In genomic region chr5:76815035-76815434, GRCm38 (mm10) we compare ENCODE assay signal across 17 mouse cellular contexts.
DNase-seq lines count a peak whose midpoint lies in the region; ATAC-seq and TF ChIP-seq lines count a peak whose summit lies in the region.
"Had no signal": no experiment of that assay in that cellular context is flagged by ENCODE, and none has a peak within 500 bp of the region (broad histone marks: within the 10 kb centered on the region; RNA-seq: fewer than 3 reads in every experiment).

No protein-coding gene starts in this region.

- TF ChIP-seq POLR2A in brain, embryonic 14.5 days (IDR thresholded peaks at IDR 0.05; ENCODE audit: borderline replicate concordance, extremely low read depth, insufficient read depth, insufficient read length, poor library complexity, severe bottlenecking): no peak

- intact Hi-C loops in gastrocnemius, adult 2 months (cut with DNase I): no loop called here

- H3K4me3 ChIP-seq in gastrocnemius, adult 2 months: no peak overlapping the region
- H3K4me3 ChIP-seq in hindbrain, embryonic 16.5 days (ENCODE audit: low read length): no peak overlapping the region
- H3K4me3 ChIP-seq: embryonic facial prominence, embryonic 15.5 days; heart, embryonic 13.5 days; layer of hippocampus, adult 2 months; limb, embryonic 13.5 days; liver, embryonic 15.5 days; midbrain, embryonic 10.5 days had no signal

- H3K36me3 ChIP-seq in hindbrain, embryonic 16.5 days (ENCODE audit: control insufficient read depth, insufficient read depth, low read length): no peaks in the 10 kb centered on the region
- H3K36me3 ChIP-seq: embryonic facial prominence, embryonic 15.5 days; heart, embryonic 13.5 days; liver, embryonic 15.5 days had no signal

- WGBS in hindbrain, embryonic 16.5 days: 34% methylated on average over 11 of the region's 11 CpGs

- H3K27ac ChIP-seq in gastrocnemius, adult 2 months: no peak overlapping the region
- H3K27ac ChIP-seq in hindbrain, embryonic 16.5 days (ENCODE audit: low read depth, low read length): peak overlapping the region; percentile 51
- H3K27ac ChIP-seq: heart, embryonic 13.5 days; layer of hippocampus, adult 2 months; limb, embryonic 13.5 days; liver, embryonic 15.5 days; midbrain, embryonic 10.5 days had no signal

- H3K4me1 ChIP-seq in hindbrain, embryonic 16.5 days (ENCODE audit: control insufficient read depth, insufficient read depth, low read depth, low read length): peaks cover 21% of the 10 kb centered on the region
- H3K4me1 ChIP-seq: liver, embryonic 15.5 days; midbrain, embryonic 10.5 days had no signal

- no peak overlapping the region for H3K9ac ChIP-seq in hindbrain, embryonic 16.5 days (ENCODE audit: low read depth, low read length)
- H3K9ac ChIP-seq: embryonic facial prominence, embryonic 15.5 days; limb, embryonic 13.5 days; liver, embryonic 15.5 days had no signal

- ATAC-seq in hindbrain, embryonic 16.5 days: peak; percentile 62; the same call in 1 of the 2 replicates
- ATAC-seq in megakaryocyte progenitor cell, adult 5-6 weeks (replicated peaks; ENCODE audit: poor library complexity): no peak

- H3K27me3 ChIP-seq in hindbrain, embryonic 16.5 days (replicated peaks; ENCODE audit: control insufficient read depth, insufficient read depth, low read length): no peaks in the 10 kb centered on the region
- H3K27me3 ChIP-seq: embryonic facial prominence, embryonic 15.5 days; heart, embryonic 13.5 days; limb, embryonic 13.5 days; liver, embryonic 15.5 days had no signal

- TF ChIP-seq CTCF in gastrocnemius, adult 2 months (IDR thresholded peaks at IDR 0.05): no peak
- TF ChIP-seq CTCF in brain, embryonic 14.5 days (IDR thresholded peaks at IDR 0.05; ENCODE audit: borderline replicate concordance, extremely low read depth, insufficient read depth, insufficient read length): no peak

- H3K9me3 ChIP-seq in hindbrain, embryonic 16.5 days (ENCODE audit: control insufficient read depth, low read length): no peaks in the 10 kb centered on the region
- H3K9me3 ChIP-seq: embryonic facial prominence, embryonic 15.5 days; heart, embryonic 13.5 days; liver, embryonic 15.5 days; midbrain, embryonic 10.5 days had no signal

- peak overlapping the region; percentile 6; the same call in 1 of the 2 replicates for H3K4me2 ChIP-seq in hindbrain, embryonic 16.5 days (ENCODE audit: low read length)
- H3K4me2 ChIP-seq: embryonic facial prominence, embryonic 15.5 days; limb, embryonic 13.5 days; liver, embryonic 15.5 days had no signal

- DNase-seq in gastrocnemius, adult 2 months: peak; percentile 23
- DNase-seq in gastrocnemius, adult 18-20 months (ENCODE audit: low spot score): no peak
- peak; percentile 38 to 53 for DNase-seq in layer of hippocampus, postnatal 10 days (ENCODE audit: low spot score in 2 of 2)
- DNase-seq in layer of hippocampus, postnatal 25 days (ENCODE audit: extremely low spot score in 1 of 2, low spot score in 1 of 2): no peak
- peak; percentile 93 for DNase-seq in brain, embryonic 14.5 days (ENCODE audit: low read depth)
- DNase-seq in thymus, postnatal 4 days: no peak
- DNase-seq: B cell, adult 2 months; gastrocnemius, postnatal 36 days; right cerebral cortex, postnatal 4 days had no signal

Comparison
In these comparisons a context has a peak if more than half of its experiments do, and no peak if none do; other contexts are left out.
1. DNase-seq: peak in gastrocnemius, adult 2 months (single experiment), layer of hippocampus, postnatal 10 days (2 of 2) and brain, embryonic 14.5 days (single experiment); none in gastrocnemius, adult 18-20 months (single experiment), layer of hippocampus, postnatal 25 days (0 of 2) and thymus, postnatal 4 days (single experiment).